Mouse (Mus musculus) NIH3T3 (cell line): ENCODE data around the gene Lect2.

ENCODE experiments used
- DNase-seq: peaks from one replicate; pipeline ENCODE4 v3.0.0-alpha.2; 2012; ENCODE audit warnings: low read depth

Lect2 gene

DNA sequence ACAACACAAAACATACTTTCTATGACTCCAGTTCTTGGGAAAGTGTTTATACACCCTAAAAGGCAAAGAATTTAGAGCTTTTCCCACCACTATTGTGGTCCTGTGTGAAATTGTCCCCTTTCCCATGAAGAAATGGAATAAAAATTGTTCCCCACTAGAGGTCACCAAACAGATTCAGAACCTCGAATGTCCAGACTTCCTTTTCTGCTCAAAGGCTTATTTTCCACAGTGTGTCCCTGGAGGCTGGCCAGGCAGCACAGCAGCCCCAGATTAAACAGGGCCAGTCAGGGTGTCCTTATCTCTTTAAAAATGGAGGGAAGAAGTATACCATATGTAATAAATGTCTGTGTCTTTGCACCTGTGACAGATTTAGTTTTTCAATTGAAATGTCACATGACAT, 7.7 kb upstream of the Lect2 start:
- peak; percentile 79 for DNase-seq

DNA sequence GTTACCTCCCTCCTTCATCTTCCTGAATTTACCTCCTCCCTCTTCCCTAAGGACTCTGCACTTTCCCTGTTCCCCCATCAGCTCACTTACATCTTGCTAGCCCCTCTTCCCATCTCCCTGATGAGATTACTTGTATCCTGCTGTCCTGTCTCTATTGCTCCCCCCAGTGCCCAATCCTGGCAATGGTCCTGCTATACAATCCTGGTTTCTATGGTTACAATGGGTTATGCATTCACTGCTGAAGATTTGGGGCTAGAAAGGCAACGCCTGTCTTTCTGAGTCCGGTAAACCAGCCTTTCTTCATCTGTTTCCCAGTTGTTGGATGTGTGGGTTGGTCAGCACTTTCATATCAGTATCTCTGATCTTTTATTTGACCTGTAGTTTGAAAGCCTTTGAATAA, 6.1 kb upstream of the Lect2 start:
- DNase-seq = peak; percentile 57

DNA sequence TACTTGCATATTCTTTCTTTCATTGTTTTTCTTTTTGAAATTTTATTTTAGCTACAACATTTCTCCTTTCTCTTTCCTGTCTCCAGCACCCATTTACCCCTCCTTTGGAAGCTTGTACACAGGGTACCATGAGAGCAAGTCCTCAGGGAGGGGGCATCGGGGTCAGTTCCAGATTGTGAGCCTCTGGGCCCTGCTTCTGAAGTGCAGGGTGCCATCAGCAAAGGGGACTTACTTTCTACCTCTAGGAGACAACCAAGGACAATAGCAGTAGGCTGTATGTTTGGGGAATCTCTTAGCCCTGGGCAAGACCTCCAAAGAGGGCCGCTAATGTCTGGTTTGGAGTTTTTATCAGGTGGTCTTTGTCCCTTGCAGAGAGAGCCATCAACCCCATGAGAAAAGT, 5.6 kb upstream of the Lect2 start:
- no peak for DNase-seq

DNA sequence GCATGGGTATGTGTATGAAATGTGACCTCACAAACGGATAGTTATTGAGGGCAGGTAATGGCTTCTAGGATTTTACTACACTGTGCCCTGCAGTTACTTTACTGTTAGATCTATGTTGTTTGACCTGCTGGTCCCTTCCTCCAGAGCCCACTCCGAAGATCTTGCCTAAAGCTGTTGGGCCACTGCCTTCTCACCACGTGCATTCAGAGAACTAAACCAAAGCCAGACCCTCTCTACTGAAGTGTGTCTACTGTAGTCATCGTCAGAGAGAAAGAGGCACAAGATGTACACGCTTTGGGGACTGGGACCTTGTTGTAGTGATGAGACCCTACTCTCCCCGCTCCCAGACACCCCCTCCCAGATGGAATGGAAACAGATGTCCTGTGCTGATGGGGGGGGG, 3.4 kb upstream of the Lect2 start:
- no peak for DNase-seq

DNA sequence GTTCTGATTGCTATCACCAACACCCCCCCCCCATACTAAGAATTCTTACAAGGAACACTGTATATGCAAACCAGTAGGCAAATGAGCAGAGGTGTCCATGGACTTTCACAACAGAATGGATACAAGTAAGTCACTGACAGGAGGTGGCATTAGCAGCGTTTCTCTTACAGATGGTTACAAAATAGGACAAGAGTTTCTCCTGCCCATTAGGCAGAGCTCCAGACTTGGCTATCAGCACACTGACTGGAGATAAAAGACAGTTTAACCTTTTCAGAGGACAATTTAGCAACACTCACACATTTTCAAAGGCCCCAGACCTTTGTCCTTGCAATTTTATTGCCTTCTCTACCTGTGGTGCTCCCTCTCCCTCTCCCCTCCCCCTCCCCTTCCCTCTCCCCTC, 2.3 kb upstream of the Lect2 start:
- no peak for DNase-seq

DNA sequence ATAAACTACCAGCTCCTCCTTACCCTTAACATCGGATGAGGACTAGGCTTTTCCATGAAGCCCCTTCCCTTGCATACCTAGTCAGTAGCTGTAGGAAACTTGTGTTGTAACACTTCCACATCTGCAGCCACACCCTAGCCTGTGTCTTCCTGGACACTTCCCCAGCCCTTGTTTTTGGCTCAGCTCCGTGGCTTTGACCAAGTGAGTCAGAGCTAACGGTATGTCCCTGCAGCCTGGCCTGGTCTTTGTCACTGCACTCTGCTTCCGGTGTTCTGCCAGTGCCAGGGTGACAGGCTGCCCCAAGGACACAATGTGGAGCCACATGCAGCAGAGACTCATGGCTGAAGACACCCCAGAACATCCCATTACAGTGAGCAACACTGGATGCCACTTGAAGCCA, 1.1 kb upstream of the Lect2 start:
- DNase-seq = no peak

DNA sequence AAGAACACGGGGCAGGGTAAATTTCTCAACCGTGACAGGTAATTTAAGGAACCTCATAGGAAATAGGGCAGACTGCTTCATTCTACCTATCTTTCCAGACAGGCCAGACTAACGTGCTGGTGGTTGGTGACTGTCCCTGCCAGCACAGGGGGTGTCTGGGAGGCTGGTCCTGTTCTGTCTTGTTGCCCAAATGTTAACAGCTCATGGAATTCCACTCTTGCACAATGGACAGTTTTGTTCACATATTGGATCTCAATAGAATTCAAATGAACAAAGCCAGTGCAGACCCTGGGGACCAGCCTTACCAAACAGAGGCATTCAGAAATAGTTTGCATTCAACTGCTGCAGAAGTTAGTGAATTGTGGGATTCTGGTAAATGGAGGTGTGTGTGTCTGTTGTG, 3.3 kb downstream of the Lect2 start:
- no peak for DNase-seq

DNA sequence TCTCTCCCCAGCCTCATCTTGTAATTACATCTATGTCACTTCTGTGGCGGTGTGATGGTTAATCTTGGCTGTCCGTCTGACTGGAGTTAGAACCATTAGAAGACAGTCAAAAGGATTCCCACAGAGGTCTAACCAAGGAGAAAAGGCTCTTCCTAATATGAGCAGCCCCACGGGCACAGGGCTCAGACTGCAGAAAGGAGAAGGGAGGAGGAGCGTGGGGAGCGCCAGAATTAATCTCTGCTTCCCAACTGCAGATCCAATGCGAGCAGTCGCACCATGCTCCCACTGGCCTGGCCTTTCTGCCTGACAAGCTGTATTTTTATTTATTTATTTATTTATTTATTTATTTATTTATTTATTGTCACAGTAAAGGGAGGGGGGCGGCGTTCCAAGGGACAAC, 4.5 kb downstream of the Lect2 start:
- DNase-seq = no peak

DNA sequence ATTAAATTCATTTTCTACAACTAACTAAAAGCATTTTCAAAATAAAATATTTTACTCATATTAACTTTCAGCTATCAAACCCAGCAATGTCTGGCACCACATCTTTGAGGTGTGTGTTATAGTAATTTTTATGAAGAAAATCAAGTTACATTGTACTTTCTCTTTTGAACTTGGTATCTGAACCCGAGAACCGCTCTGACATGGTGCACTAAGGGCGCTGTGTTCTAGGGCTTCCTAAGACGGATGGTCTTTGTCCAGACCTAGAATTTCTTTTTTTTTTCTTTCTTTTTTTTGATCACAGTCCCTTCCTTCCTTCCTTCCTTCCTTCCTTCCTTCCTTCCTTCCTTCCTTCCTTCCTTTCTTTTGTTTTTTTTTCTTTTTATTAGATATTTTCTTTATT, 8.5 kb downstream of the Lect2 start:
- DNase-seq = no peak

DNA sequence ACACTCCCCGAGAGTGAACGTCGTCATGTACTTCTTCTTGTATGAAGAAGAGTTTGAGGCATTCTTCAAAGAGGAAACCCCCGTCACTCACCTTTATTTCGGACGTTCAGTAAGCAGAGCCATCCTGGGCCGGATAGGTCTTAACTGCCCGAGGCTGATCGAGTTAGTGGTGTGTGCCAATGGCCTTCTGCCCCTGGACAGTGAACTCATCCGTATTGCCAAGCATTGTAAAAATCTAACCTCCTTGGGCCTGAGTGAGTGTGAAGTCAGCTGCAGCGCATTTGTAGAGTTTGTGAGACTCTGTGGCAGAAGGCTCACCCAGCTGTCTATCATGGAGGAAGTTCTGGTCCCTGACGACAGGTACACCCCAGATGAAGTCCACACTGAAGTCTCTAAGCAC, 11.3 kb downstream of the Lect2 start:
- no peak for DNase-seq

DNA sequence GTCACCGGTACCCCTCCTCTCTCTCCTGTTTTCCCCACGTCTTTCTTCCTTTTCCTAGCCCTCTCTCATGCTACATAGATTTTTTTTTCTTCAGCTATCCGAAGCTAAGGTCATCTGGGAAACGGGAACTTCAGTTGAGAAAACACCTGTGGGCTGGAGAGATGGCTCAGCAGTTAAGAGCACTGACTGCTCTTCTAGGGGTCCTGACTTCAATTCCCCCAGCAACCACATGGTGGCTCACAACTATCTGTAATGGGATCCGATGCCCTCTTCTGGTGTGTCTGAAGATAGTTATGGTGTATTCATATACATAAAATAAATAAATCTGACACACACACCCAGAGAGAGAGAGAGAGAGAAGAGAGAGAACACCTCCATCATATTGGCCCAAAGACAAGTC, 12.7 kb downstream of the Lect2 start:
- DNase-seq = no peak

DNA sequence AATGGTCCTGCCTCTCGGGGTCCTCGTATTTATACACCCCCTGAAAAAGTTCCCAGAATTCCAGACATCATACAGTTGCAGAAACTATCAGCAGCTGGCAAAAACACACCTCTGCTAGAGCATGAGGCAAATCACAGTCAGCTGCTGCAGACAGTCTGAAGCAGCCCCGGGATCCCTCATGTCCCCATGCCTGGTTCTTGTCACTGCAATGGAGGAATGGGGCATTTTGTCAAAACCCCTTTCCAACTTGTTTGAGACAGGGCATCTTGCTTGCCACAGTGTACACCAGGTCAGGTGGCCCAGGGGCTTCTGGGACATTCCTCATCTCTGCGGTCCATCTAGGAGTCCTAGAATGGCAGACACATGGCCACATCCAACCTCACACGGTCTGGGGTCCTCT, 13.4 kb downstream of the Lect2 start:
- DNase-seq = no peak

DNA sequence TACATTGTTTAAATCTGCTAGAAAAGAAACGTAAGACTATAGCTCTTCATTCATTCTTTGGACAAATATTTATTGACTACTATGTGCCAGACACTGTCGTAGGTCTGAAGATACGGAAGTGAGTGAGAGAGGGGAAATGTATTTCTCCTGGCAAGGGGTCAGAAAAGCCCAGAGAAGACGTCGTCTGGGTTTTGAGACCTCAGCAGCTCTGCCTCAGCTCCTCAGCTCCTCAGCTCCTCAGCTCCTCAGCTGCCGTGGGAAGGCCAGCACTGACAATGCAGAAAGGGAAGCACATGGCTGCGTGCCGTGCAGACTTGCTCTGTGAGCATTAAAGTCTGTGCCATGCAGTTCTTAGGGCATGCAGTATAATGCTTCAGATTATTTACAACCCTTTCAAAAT, 18.6 kb downstream of the Lect2 start:
- DNase-seq = no peak

DNA sequence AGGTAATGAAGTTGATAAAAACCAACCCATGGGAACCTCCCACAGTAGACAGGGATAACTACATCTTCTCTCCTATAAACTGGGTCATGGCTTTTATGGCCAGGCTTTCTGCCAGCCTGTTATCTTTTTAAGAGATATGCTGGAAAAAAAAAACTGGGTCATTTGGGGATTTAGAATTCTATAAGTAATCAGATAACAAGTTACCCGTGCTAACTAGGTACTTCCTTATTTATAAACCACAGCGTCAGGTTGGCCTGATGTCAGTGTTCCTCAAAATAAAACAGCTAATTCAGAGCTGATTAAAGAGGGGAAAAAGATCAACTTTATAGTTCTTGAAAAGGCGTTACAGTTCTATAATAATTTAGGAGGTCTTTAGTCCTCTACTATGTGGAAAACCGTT, 19.3 kb downstream of the Lect2 start:
- no peak for DNase-seq

DNA sequence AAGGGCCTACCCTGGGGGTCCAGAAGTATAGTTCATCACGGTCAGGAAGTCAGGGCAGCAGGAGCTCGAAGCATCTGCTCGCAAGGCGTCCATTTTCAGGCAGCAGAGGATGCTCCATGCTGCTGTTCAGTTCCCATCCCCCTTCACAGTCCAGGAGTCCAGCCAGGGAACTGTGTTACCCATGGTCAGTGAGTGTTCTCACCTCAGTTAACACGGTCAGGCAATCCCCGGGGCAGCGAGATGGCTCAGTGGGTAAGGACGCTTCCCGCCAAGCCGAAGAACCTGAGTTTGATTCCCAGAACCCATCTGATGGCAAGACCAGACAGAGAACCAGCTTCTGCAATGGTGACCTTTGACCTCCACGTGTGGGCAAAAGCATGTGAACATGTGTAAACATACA, 20.0 kb downstream of the Lect2 start:
- DNase-seq = no peak

DNA sequence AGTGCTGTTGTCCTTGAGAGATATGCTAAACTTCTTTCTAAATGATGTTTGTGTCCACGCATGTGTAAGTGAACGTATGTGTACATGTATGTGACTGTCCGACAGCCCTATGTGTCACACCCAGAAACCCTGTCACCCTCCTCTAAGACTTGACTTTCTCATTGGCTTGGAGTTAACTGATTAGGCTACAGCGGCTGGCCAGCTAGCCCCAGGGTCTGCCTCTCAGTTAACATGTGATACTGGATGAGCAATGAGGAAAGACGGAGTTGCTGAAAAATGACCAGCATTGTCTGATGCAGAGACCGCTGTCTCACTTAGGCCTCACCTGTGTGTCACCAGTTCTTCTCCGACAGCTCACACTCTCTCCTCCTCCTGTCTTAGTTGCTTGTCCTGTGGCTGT, 20.5 kb downstream of the Lect2 start:
- DNase-seq = no peak

DNA sequence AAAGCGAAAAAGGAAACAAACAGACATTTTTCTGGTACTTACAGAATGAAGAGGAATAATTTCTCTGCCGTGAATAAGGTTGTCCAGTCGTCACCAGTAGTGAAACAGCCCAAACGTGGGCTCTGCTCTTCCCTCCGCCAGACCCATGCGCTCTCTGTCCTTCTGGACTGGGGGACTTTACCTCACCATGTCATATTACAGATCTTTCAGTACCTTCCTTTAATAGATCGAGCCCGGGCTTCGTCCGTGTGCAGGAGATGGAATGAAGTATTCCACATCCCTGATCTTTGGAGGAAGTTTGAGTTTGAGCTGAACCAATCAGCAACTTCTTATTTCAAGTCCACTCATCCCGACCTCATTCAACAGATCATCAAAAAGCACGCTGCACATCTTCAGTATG, 21.4 kb downstream of the Lect2 start:
- no peak for DNase-seq

DNA sequence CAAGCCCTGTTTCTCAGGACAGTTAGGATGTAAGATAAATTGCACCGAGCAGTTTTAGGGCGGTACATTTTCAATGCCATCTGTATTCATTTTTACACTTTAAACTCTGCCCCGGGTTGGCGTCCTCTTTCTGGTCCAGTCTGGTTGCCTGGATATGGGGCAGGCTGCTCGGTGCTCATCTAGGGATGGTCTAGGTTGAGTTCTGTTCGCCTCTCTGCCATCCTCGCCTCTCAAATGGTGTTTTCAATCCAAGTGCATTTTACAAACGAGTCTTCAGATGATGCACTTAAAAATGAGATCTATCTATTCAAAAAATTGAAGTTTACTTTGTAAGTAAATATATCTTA, 25.5 kb downstream of the Lect2 start:
- no peak for DNase-seq

DNA sequence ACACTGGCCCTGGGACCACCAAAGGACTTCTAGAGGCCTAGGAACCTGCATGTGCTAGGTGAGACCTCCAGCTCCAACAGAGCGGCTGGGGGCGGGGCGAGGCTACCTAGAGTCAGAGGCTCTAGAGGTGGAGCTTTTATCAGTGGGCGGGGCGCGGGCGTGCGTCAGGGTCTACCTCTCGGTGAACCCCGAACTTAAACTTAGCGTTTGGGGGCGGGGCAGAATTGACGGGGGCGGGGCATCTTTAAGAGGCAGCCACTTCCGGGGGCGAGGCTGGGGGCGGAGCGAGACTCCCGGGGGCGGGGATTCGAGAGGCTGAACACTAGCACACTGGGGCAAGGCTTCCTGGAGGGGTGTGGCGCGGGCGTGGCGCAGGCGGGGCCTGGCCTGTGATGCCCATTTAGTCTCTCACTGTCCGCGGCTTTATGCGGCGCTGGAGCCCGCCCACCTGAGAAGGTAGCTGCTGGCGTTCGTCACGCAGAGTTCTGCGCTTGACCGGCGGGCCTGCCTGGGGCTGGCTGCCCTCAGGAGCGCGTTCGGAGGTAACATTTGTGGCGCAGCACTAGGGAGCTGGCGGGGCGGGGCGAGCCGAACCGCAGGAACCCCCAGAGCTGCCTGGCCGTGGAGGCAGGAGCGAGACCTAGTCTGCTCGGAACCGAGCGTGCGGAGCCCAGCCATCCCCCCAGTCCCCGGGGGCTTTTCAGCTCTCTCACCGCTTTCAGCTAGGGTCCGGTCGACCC, 26.1 kb downstream of the Lect2 start, which contains the start of gene Fbxl21:
Gene Fbxl21 (plus strand): TSS at position 392 of the 740 bp plus-strand sequence.
- peak; percentile 74 for DNase-seq

DNA sequence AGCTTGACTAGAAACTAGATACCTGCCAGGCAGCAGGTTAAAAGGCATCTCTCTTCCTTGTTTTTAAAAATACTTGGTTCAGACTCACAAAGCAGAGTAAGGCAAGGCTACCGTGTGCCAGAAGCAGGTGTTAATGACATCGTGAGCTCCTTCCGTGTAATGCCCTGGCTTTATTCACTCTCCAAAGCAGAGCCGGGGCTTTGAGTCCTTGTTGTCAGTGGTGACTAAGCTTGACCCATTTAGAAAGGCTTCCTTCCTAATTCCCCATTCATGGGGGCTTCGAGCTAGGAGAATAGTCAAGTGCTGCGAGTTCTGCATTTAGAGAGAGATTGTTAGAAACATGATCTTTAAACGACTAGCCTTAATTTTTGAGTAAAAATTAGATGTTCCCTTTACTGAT, 31.5 kb downstream of the Lect2 start:
- DNase-seq = no peak

DNA sequence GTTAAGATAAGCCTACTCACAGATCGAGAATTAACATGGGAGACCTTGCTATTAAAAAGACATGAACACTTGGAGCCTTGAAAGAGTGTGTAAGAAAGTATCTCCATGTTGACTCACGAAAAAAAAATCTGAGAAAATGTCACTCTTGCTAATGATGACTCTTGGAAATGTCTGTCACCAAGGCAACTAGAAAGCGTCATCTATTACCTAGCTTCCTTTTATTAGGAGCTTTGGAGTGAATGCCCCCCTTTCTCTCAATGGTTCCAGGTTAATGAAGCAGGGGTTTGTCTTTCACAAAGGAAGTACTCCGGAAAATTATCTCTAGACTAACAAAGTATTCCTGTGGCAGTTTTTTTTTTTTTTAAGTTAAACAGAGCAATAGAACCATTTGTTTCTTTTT, 32.0 kb downstream of the Lect2 start:
- no peak for DNase-seq

DNA sequence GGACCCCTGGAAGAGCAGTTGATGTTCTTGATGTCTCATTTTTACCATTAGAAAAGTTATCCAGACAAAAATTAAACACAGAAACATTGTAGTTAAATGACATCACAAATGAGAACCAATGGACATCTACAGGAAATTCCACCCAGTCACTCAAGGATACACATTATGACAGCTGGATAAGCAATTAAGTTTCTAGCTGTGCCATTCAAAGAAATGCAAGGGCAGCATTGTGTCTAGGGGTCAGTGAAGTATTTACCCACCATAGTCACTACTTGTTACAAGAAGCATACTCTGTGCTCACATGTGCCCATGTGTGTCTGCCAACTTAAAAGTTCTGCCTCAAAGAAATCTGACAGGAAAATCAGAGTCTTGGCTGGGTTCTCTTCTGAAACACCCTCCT, 34.7 kb downstream of the Lect2 start:
- no peak for DNase-seq

DNA sequence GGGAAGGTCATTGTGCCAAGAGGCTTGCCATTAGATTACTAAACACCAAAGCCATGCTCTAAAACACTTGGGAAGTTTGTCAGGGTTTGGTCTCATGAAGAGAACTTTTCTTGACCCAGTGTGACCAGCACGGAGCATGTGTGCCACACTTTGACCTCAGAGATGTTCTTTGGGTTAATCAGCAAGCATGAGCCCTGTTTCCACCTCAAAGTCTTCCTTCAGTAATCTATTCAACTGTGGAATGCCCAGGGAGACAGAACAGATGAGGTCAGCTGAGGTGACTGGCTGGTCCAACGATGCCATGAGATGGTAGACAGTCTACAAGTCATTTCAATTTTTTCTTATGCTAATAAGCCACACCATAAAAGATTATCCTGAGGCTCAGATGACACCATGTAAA, 38.5 kb downstream of the Lect2 start:
- DNase-seq = no peak

DNA sequence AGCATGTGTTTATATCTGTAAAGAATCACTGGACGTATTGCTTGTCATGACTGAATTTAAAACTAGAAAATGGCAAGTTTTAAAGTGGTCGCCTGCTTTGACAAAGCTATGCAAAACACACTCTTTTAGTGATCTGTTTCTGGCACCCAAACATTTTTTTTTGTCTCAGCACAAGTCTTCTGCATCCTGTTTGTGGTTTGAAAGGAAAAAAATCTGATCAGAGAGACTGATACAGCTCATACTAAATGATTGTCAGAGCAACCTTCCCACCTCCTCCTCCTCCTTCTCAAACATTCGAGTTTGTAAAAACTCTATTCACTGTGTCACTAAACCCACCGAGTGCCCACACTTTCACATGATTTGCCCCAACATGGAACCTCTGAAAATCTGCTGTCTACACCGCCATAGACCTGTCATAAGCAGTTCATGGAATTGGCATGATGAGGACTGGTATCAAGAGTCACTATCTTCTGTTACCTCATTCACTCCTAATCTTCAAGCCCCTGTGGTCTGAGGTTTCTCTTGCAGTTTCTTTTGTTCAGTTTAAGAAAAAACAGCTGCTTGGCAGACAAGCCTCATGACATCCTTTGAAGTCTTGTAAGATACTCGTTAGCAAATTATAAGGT, 41.3 kb downstream of the Lect2 start:
- no peak for DNase-seq
